Mouse (Mus musculus) adrenal gland, postnatal 4 days (tissue): ENCODE measurements at regions not wholly inside any gene's neighbourhood (a gene's known extent, or its start where the extent isn't known, plus 50 kb on each side); places are given as distances from the start of the nearest gene placed in this dataset.
A peak's percentile ranks its signal among the peaks of the same experiment; 100 is the strongest.

Experiments used
- DNase-seq, 2 experiments: peaks; one replicate each; pipeline ENCODE4 v3.0.0; 2021 to 2022; ENCODE audit warnings: low spot score in 2 of 2, mixed read lengths in 2 of 2

DNA sequence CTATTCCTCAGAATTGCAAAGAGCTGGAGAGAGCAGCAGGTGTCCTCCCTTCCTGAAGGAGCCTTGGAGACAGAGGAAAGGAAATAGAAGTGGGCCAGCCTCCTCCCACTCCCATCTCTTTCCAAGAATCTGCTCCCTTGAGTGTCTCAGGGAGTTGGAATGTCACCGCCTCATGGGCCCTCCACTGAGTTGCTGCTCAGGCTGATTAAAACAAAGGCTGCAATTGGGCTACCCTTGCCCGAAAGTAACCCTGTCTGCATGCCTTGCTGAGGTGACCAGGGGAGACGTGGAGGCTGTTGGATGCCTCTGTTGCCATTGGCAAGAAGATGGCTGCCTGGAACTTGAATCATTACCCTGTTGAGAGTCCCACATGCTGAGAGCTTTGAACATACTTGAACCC lies 59.7 kb upstream of the Abca1 start:
- no peak for DNase-seq

DNA sequence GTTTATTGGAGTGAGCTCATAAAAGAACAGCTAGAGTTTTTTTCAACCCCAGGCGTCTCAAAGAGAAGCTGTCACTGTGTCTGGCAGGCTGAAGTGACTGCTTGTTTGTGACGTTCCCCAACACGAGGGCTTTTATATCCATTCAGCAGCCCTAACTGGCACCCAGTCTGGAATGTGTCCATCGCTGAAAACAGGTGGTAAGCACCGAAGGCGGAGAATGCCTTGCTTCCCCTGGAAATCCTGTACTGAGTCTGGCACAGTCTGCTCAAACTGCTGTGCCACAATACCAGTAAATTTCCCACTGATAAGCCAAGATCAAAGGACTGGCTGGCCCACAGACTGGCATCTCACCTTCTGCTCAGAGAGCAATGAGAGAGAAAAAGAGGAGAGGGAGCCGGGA lies 59.1 kb upstream of the Abca1 start:
- no peak for DNase-seq

- no peak for DNase-seq
These were observed 58.6 kb upstream of the Abca1 start for GRCm38 (mm10) chr4:53218291-53218640.

- peak; percentile 30 to 55 for DNase-seq
These were observed 58.1 kb upstream of the Abca1 start for GRCm38 (mm10) chr4:53217608-53218290.

- DNase-seq, result no peak
These were observed 52.8 kb upstream of the Abca1 start for GRCm38 (mm10) chr4:53212541-53212940.

DNA sequence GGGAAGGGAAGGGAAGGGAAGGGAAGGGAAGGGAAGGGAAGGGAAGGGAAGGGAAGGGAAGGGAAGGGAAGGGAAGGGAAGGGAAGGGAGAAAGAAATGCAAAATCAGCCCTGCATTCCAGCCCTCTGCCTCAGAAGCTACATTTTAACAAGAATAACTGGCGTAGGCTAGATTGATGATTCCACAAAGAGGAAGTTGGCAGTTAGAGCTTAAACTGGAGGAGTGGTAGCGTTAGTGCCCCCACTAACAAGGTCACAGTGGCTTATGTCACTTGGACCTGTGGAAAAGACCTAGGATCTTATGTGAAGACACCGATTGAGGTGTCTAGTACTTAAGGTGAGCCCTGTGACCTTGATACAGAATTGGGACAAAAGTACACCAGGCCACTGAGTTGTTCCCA lies 51.0 kb upstream of the Abca1 start:
- no peak for DNase-seq
